Mouse (Mus musculus): ENCODE measurements around the gene Junb. TPM values are rescaled to one million over a fixed set of nuclear protein-coding genes. Genes with fewer than 3 reads are reported as not detected.

Gene Junb
- total RNA-seq, 1 experiment from 2014 or later: 33.2 TPM

GRCm38 (mm10) chr8:84987903-84988302, 9.4 kb upstream of the Junb start:
- DNase-seq: no peak

- no peak for DNase-seq
These were observed 8.9 kb upstream of the Junb start for GRCm38 (mm10) chr8:84987388-84987787.

GRCm38 (mm10) chr8:84986379-84986945, 7.9 kb upstream of the Junb start:
- no peak for DNase-seq

GRCm38 (mm10) chr8:84985684-84986378, 7.3 kb upstream of the Junb start:
- DNase-seq: peak; percentile 88

GRCm38 (mm10) chr8:84985049-84985683, 6.6 kb upstream of the Junb start:
- no peak for DNase-seq

- peak; percentile 33 for DNase-seq
These were observed 6.0 kb upstream of the Junb start for GRCm38 (mm10) chr8:84984294-84985048.

- DNase-seq: no peak
These were observed 4.0 kb upstream of the Junb start for GRCm38 (mm10) chr8:84982499-84983011.

GRCm38 (mm10) chr8:84981644-84982498, 3.4 kb upstream of the Junb start:
- no peak for DNase-seq

GRCm38 (mm10) chr8:84980622-84981358, 2.3 kb upstream of the Junb start:
- peak; percentile 88 for DNase-seq

GRCm38 (mm10) chr8:84979599-84980421, 1.3 kb upstream of the Junb start:
- peak; percentile 92 for DNase-seq

- peak; percentile 71 for DNase-seq
These were observed 877 bp downstream of the Junb start for GRCm38 (mm10) chr8:84977435-84978247.

GRCm38 (mm10) chr8:84976763-84977434, 1.6 kb downstream of the Junb start:
- no peak for DNase-seq

GRCm38 (mm10) chr8:84976031-84976762, 2.3 kb downstream of the Junb start:
- peak; percentile 96 for DNase-seq

GRCm38 (mm10) chr8:84975434-84975833, 3.1 kb downstream of the Junb start:
- peak; percentile 56 for DNase-seq

GRCm38 (mm10) chr8:84974543-84975142, 3.9 kb downstream of the Junb start:
- DNase-seq: no peak

- peak; percentile 81 for DNase-seq
These were observed 4.5 kb downstream of the Junb start for GRCm38 (mm10) chr8:84973803-84974542.

GRCm38 (mm10) chr8:84973079-84973478, 5.4 kb downstream of the Junb start:
- no peak for DNase-seq

Measured in adrenal gland, postnatal 25 days (tissue).